Mouse (Mus musculus): ENCODE results near the gene Lgals9. TPM values are rescaled to one million over a fixed set of nuclear protein-coding genes. Genes with fewer than 3 reads are reported as not detected.

Lgals9 gene
- polyA plus RNA-seq, 1 experiment from 2014 or later = 71.1 TPM

DNA sequence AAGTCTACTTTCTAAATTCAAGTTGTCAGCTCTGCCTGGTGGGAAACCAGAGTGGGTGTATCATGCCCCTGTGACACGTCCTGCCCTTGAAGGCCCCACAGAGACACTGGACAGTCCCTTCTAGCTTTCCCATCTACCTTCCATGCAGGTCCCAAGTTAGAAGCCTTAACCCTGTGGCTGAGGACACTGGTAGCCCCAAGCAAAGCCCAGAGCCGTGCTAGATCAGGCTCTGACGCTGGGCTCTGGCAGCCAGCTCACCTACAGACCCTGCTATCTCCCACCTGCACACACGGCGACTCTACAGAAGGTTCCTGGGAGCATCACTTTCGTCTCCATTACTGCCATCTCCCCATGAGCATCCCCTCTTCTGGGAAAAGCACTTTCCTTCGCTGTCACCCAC lies 1.2 kb downstream of the Lgals9 start:
- Histone ChIP-seq H3K4me1 (replicated peaks) (peaks cover 10% of the 10 kb centered on the region; the same call in 1 of the 2 replicates), H3K4me3 (replicated peaks) (peak overlapping the region; percentile 24; the same call in 1 of the 2 replicates), H3K36me3 (no peaks in the 10 kb centered on the region), H3K27me3 (replicated peaks) (no peaks in the 10 kb centered on the region), H3K9me3 (no peaks in the 10 kb centered on the region), H3K4me2 (replicated peaks) (peak overlapping the region; percentile 38), H3K27ac (0 out of 2 replicates have a peak overlapping the region, but pooled peaks have one; percentile 23), H3K9ac (no peak overlapping the region)
- no peak for ATAC-seq
- 79% methylated on average over 7 of the region's 7 CpGs for WGBS

DNA sequence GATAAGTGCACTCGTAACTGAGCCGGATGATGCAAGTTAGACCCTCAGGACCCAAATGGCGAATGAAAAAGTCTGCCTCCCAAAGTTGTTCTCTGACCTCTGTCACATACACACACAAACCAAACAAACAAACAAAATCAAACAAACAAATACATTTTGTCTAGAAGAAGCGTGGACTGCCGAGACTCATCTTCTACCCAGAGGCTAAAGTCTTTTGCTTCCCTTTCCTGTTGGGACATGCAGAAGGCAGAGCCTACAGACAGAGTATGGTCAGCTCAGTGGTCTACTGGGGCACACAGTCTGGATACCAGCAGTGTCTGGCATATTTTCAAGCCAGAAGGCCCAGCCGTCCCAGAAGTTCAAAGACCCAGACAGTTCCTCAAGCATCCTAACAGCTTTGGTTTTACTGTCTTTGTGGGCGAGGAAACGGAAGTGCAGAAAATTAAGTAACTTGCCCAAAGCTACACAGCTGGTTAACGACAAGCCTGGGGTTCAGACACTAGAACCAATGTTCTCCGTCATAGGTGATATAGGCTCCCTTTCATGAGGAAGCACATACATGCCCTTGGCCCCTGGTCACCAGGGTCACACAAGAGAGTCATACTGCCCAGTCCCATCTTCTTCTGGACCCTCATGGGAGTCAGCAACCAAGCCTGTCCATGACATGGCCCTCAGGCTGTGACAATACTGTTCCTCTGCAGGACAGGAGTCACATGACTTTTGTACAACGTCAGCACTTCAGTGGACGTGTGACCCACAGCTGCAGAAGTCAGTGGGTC lies 2.0 kb downstream of the Lgals9 start:
- H3K27me3 ChIP-seq (replicated peaks) = no peaks in the 10 kb centered on the region
- H3K4me1 ChIP-seq (replicated peaks) = peaks cover 10% of the 10 kb centered on the region; the same call in 1 of the 2 replicates
- H3K36me3 ChIP-seq = no peaks in the 10 kb centered on the region
- whole genome bisulfite sequencing = 62% methylated on average over 12 of the region's 12 CpGs
- H3K9me3 ChIP-seq = no peaks in the 10 kb centered on the region
- no peak overlapping the region for H3K9ac ChIP-seq
- H3K27ac ChIP-seq = peak overlapping the region; percentile 45; the same call in 1 of the 2 replicates
- peak overlapping the region; percentile 15; the same call in 1 of the 2 replicates for H3K4me2 ChIP-seq (replicated peaks)
- H3K4me3 ChIP-seq (replicated peaks) = no peak overlapping the region
- no peak for ATAC-seq

GRCm38 (mm10) chr11:78982042-78982441 lies 2.7 kb downstream of the Lgals9 start:
- peaks cover 10% of the 10 kb centered on the region; the same call in 1 of the 2 replicates for H3K4me1 ChIP-seq (replicated peaks)
- no peak overlapping the region for H3K9ac ChIP-seq
- WGBS = 60% methylated on average over 2 of the region's 2 CpGs
- peak; percentile 86 for ATAC-seq
- H3K4me3 ChIP-seq (replicated peaks) = no peak overlapping the region
- no peak overlapping the region for H3K4me2 ChIP-seq (replicated peaks)
- H3K9me3 ChIP-seq = no peaks in the 10 kb centered on the region
- no peaks in the 10 kb centered on the region for H3K36me3 ChIP-seq
- no peaks in the 10 kb centered on the region for H3K27me3 ChIP-seq (replicated peaks)
- 0 out of 2 replicates have a peak overlapping the region, but pooled peaks have one; percentile 18 for H3K27ac ChIP-seq

- no peak overlapping the region for H3K4me3 ChIP-seq (replicated peaks)
- 62% methylated on average over 4 of the region's 4 CpGs for WGBS
These were observed 4.6 kb downstream of the Lgals9 start for GRCm38 (mm10) chr11:78980083-78980634.

GRCm38 (mm10) chr11:78978176-78979019 lies 6.3 kb downstream of the Lgals9 start:
- Histone ChIP-seq H3K27ac (no peak overlapping the region), H3K36me3 (no peaks in the 10 kb centered on the region), H3K4me3 (replicated peaks) (no peak overlapping the region), H3K9me3 (no peaks in the 10 kb centered on the region), H3K4me2 (replicated peaks) (no peak overlapping the region), H3K27me3 (replicated peaks) (no peaks in the 10 kb centered on the region), H3K4me1 (replicated peaks) (peaks cover 4% of the 10 kb centered on the region; the same call in 1 of the 2 replicates), H3K9ac (no peak overlapping the region)
- WGBS = 80% methylated on average over 12 of the region's 12 CpGs
- no peak for ATAC-seq

More at GRCm38 (mm10) chr11:78980083-78980634, 4.6 kb downstream of the Lgals9 start:
- Histone ChIP-seq H3K9ac (no peak overlapping the region), H3K27ac (no peak overlapping the region), H3K27me3 (replicated peaks) (no peaks in the 10 kb centered on the region), H3K4me2 (replicated peaks) (no peak overlapping the region), H3K9me3 (no peaks in the 10 kb centered on the region), H3K36me3 (no peaks in the 10 kb centered on the region), H3K4me1 (replicated peaks) (peaks cover 8% of the 10 kb centered on the region; the same call in 1 of the 2 replicates)
- ATAC-seq = no peak

DNA sequence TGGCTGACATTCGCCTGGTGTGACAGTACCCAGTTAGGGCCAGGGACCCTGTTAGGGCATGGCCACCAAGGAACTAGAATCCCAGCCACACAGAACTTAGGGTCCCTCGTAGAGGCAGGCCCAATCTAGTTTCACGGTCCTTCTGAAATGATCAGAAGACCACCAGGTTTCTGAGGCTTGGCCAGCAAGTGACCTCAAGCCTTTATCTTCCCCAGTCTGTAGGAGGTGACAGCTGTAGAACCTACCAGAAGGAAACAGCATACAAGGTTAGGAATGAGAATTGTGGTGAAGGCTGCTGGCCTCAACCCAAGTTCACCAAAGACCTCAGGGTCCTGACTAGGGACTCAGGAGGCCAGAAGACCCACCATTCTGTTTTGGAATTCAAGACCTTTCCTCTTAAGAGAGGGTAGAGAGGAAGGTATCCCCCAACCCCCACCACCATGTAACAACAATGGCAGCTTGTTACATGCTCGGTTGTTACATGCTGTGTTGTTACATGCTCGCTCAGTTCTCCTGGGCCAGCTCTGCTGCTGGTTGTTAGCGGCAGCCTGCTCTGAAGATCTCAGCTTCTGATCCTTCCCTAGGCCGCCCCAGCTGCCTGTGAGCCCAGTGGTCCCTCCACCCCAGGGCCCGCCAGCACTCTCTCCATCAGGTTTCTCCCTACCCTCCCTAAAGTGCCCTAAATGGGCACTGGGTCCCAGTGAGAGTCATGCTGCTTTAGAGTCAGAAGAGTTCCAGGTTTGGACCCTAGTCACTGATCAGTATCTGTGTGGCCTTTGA lies 7.8 kb downstream of the Lgals9 start:
- Histone ChIP-seq H3K4me2 (replicated peaks) (no peak overlapping the region), H3K9me3 (no peaks in the 10 kb centered on the region), H3K27ac (no peak overlapping the region), H3K36me3 (no peaks in the 10 kb centered on the region), H3K4me1 (replicated peaks) (peaks cover 9% of the 10 kb centered on the region), H3K27me3 (replicated peaks) (no peaks in the 10 kb centered on the region), H3K4me3 (replicated peaks) (no peak overlapping the region), H3K9ac (no peak overlapping the region)
- WGBS = 82% methylated on average over 8 of the region's 8 CpGs
- ATAC-seq = no peak

GRCm38 (mm10) chr11:78973381-78974150 lies 11.2 kb downstream of the Lgals9 start:
- no peak for ATAC-seq
- Histone ChIP-seq H3K4me1 (replicated peaks) (peaks cover 9% of the 10 kb centered on the region), H3K4me2 (replicated peaks) (no peak overlapping the region)

GRCm38 (mm10) chr11:78972811-78973351 lies 11.9 kb downstream of the Lgals9 start:
- Histone ChIP-seq H3K4me1 (replicated peaks) (peaks cover 9% of the 10 kb centered on the region), H3K4me2 (replicated peaks) (no peak overlapping the region), H3K9me3 (no peaks in the 10 kb centered on the region), H3K36me3 (no peaks in the 10 kb centered on the region), H3K9ac (no peak overlapping the region), H3K4me3 (replicated peaks) (no peak overlapping the region), H3K27me3 (replicated peaks) (no peaks in the 10 kb centered on the region), H3K27ac (peak overlapping the region; percentile 66)
- 57% methylated on average over 8 of the region's 8 CpGs for WGBS
- ATAC-seq = no peak; the same call in none of the 2 replicates

More at GRCm38 (mm10) chr11:78973381-78974150, 11.2 kb downstream of the Lgals9 start:
- 70% methylated on average over 17 of the region's 17 CpGs for WGBS
- Histone ChIP-seq H3K9ac (no peak overlapping the region), H3K36me3 (no peaks in the 10 kb centered on the region), H3K27me3 (replicated peaks) (no peaks in the 10 kb centered on the region), H3K9me3 (no peaks in the 10 kb centered on the region), H3K27ac (peak overlapping the region; percentile 66; the same call in 1 of the 2 replicates), H3K4me3 (replicated peaks) (no peak overlapping the region)

- no peak overlapping the region for H3K4me2 ChIP-seq (replicated peaks)
- no peaks in the 10 kb centered on the region for H3K27me3 ChIP-seq (replicated peaks)
- H3K9me3 ChIP-seq = no peaks in the 10 kb centered on the region
- H3K36me3 ChIP-seq = no peaks in the 10 kb centered on the region
- no peak overlapping the region for H3K4me3 ChIP-seq (replicated peaks)
- H3K9ac ChIP-seq = no peak overlapping the region
- peaks cover 9% of the 10 kb centered on the region for H3K4me1 ChIP-seq (replicated peaks)
- peak overlapping the region; percentile 66 for H3K27ac ChIP-seq
- 27% methylated on average over 6 of the region's 6 CpGs for WGBS
- ATAC-seq = peak; percentile 57
These were observed 12.4 kb downstream of the Lgals9 start for GRCm38 (mm10) chr11:78972328-78972727.

DNA sequence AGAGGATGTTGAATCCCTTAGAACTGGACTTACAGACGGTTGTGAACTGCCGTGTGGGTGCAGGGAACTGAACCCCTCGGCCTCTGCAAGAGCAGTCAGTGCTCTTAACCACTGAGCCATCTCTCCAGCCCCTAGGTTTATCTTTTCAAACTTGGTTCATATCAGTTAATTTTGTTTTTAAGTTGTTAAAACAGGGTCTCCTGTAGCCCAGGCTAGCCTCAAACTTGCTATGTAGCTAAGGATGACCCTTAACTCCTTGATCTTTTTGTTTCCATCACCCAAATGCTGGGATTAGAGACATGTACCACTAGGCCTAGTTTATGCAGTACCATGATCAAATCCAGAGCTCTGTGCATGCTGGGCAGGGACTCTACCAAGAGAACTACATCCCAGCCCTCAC lies 13.0 kb downstream of the Lgals9 start:
- no peak overlapping the region for H3K4me3 ChIP-seq (replicated peaks)
- H3K4me1 ChIP-seq (replicated peaks) = peaks cover 9% of the 10 kb centered on the region
- no peaks in the 10 kb centered on the region for H3K36me3 ChIP-seq
- H3K9me3 ChIP-seq = no peaks in the 10 kb centered on the region
- H3K4me2 ChIP-seq (replicated peaks) = no peak overlapping the region
- 90% methylated on average over 3 of the region's 3 CpGs for WGBS
- H3K9ac ChIP-seq = no peak overlapping the region
- no peaks in the 10 kb centered on the region for H3K27me3 ChIP-seq (replicated peaks)
- ATAC-seq = no peak
- H3K27ac ChIP-seq = no peak overlapping the region

DNA sequence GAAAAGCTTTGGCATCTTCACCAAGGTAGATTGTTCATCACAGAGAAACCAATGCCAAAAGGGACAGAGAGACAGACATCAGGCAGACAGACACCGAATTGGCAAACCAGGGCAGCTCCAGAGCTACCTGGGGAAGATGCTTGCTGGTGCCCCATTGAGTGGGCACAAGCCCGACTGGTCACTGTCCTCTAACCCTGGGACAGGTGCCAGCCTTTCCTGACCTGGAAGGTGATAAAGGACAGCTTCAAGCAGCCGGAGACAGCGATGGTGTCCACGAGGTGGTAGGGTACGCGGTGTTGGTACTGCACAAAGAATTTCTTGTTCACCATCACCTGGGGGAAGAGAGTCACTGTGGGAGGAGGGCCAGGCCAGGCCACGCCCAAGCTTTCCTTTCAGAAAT lies 13.7 kb downstream of the Lgals9 start:
- no peak overlapping the region for H3K4me3 ChIP-seq (replicated peaks)
- H3K27me3 ChIP-seq (replicated peaks) = no peaks in the 10 kb centered on the region
- H3K4me2 ChIP-seq (replicated peaks) = no peak overlapping the region
- 88% methylated on average over 8 of the region's 8 CpGs for WGBS
- H3K36me3 ChIP-seq = no peaks in the 10 kb centered on the region
- no peaks in the 10 kb centered on the region for H3K9me3 ChIP-seq
- peaks cover 9% of the 10 kb centered on the region for H3K4me1 ChIP-seq (replicated peaks)
- no peak for ATAC-seq
- H3K27ac ChIP-seq = no peak overlapping the region
- H3K9ac ChIP-seq = no peak overlapping the region

All from intestine, embryonic 15.5 days (tissue).